Mouse (Mus musculus): ENCODE results near the gene Cnn2.
"Not testable (repeated sequence)": the region's sequence is repeated elsewhere in the genome, so short reads cannot be mapped to it uniquely, and the experiment has no call there.

GRCm38 (mm10) chr10:80045364-80045763 is 57.0 kb downstream of the Cnn2 start:
- TF ChIP-seq POLR2A (IDR thresholded peaks at IDR 0.05; ENCODE audit: control insufficient read depth, low read depth, low read length); CTCF (IDR thresholded peaks at IDR 0.05; ENCODE audit: control insufficient read depth, insufficient read depth, insufficient replicate concordance, low read depth, low read length): not testable (repeated sequence)

Data from testis, adult 2 months (tissue).